Mouse (Mus musculus) midbrain, postnatal 0 days (tissue): ENCODE results near the gene Fer1l5. TPM values are rescaled to one million over a fixed set of nuclear protein-coding genes. Genes with fewer than 3 reads are reported as not detected.
A peak's percentile ranks its signal among the peaks of the same experiment; 100 is the strongest.

Experiments
- ATAC-seq: fragments of 200-750 bp; cut with Nextera tagmentation; 2 replicates; pipeline ENCODE4 v1.8.0; 2017; ENCODE audit warnings: moderate number of reproducible peaks, mild to moderate bottlenecking, moderate TSS enrichment, moderate library complexity; ENCODE audit not compliant: low FRiP score
- DNase-seq: peaks from one replicate; pipeline ENCODE4 v3.0.0-alpha.2; 2015; ENCODE audit warnings: low spot score
- H3K27ac ChIP-seq: fragments of 300-500 bp; sonication (generic); 2 replicates; pipeline ENCODE4 v1.5.1; 2014; ENCODE audit warnings: low read depth, mild to moderate bottlenecking, low read length, mixed read lengths
- H3K27me3 ChIP-seq: fragments of 300-500 bp; sonication (generic); 2 replicates; pipeline ENCODE4 v1.6.1; 2014; ENCODE audit warnings: low read length, control low read depth, mixed read lengths; ENCODE audit not compliant: insufficient read depth
- H3K36me3 ChIP-seq: fragments of 300-500 bp; sonication (generic); 2 replicates; pipeline ENCODE4 v1.6.1; 2014; ENCODE audit warnings: low read length, control low read depth, mixed read lengths; ENCODE audit not compliant: insufficient read depth
- H3K4me1 ChIP-seq: fragments of 300-500 bp; sonication (generic); 2 replicates; pipeline ENCODE4 v1.6.1; 2014; ENCODE audit warnings: mild to moderate bottlenecking, control low read depth, antibody characterized with exemption, low read length, mixed read lengths; ENCODE audit not compliant: insufficient read depth
- H3K4me2 ChIP-seq: fragments of 300-500 bp; sonication (generic); 2 replicates; pipeline ENCODE4 v1.6.1; 2014; ENCODE audit warnings: low read depth, mild to moderate bottlenecking, low read length, mixed read lengths; ENCODE audit not compliant: poor library complexity, severe bottlenecking
- H3K4me3 ChIP-seq: fragments of 300-500 bp; sonication (generic); 2 replicates; pipeline ENCODE4 v1.5.1; 2014; ENCODE audit warnings: low read depth, mild to moderate bottlenecking, low read length, moderate library complexity
- H3K9ac ChIP-seq: fragments of 300-500 bp; sonication (generic); replicated peaks from 2 replicates; pipeline ENCODE4 v1.6.1; 2014; ENCODE audit warnings: mild to moderate bottlenecking, low read length, moderate library complexity, mixed read lengths; ENCODE audit not compliant: poor library complexity, severe bottlenecking
- H3K9me3 ChIP-seq: fragments of 300-500 bp; sonication (generic); 2 replicates; pipeline ENCODE4 v1.6.1; 2016; ENCODE audit warnings: low read length, control low read depth
- CTCF ChIP-seq: IDR thresholded peaks from 2 replicates; pipeline ENCODE4 v1.5.1; 2016; ENCODE audit warnings: antibody characterized with exemption, mild to moderate bottlenecking
- WGBS: fragments of 180-500 bp; shearing (Covaris S2); extraction: QIAGEN DNeasy Blood & Tissue Kit; methylation state at CpG from one replicate; pipeline ENCODE4 v1.1.7; 2014; 5-methylcytosine and 5-hydroxymethylcytosine counted together
- microRNA-seq: library from miRNA; unstranded; fragments of <30 nt; microRNA quantifications from one replicate; pipeline ENCODE4, GENCODE M21; 2016; ENCODE audit warnings: borderline number of aligned reads
- polyA plus RNA-seq: library from polyadenylated mRNA; unstranded; fragments of >200 nt; fragmentation: Nextera tagmentation; extraction: Ambion mirVana; gene quantifications from 2 replicates; pipeline ENCODE4 v1.2.1, GENCODE M21; 2015
- total RNA-seq: library from RNA; depleted of rRNA; stranded (reverse); fragments of >200 nt; gene quantifications from 2 replicates; pipeline ENCODE4 v1.2.3, GENCODE M21; 2014; rRNA removed

Fer1l5 gene
- total and polyA plus RNA-seq, 2 experiments from 2014 or later, result 1.0 TPM; not detected in 1

DNA sequence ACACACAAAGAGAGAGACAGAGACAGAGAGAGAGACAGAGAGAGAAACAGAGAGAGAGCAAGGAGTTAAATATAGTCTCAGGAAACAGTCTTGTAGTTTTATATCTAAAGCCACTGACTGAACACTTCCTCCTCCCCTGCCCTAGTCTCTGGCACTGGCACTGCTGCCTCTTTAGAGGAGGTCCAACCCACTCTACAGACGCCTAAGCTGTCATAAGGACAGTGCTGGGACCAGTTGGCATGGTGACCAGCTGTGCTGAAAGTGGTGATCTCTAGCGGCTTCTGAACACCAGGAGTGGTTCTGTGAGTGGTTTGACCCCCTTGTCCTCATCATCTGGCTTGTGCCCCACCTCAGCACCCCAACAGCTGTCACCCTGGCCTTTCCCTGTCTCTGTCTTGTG, 89.7 kb downstream of the Fer1l5 start:
- ATAC-seq, result no peak

DNA sequence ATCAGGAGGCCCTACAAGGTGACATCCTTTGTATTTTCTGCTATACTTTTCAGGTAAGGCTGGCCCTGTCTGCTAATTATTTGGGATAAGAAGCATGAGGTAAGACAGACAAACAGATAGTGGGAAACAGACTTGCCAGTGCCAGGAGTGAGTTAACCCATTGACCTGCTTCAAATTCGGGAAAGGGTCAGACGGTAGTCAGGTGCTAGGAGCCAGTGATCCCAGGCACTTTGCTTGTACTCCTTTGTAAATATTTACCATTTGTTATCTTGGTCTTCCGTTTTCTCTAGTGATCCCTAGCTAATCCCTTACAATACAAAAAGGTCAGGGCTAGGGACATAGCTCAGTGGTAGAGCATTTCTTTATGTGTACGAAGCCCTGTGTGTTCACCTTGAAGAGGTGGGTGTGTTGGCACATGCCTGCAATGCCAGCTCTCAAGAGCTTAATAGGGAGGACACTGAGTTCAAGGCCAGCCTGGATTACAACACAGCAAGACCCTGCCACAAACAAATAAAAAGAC, 93.6 kb downstream of the Fer1l5 start:
- H3K4me3 ChIP-seq, result no peak overlapping the region
- H3K9me3 ChIP-seq, result no peaks in the 10 kb centered on the region
- WGBS, result 76% methylated on average over 4 of the region's 4 CpGs
- no peaks in the 10 kb centered on the region for H3K4me1 ChIP-seq
- H3K36me3 ChIP-seq, result no peaks in the 10 kb centered on the region
- DNase-seq (no peak), ATAC-seq (no peak)
- no peaks in the 10 kb centered on the region for H3K27me3 ChIP-seq
- H3K9ac ChIP-seq, result no peak overlapping the region
- TF ChIP-seq CTCF, result no peak
- no peak overlapping the region for H3K27ac ChIP-seq
- H3K4me2 ChIP-seq, result no peak overlapping the region

More for the DNA sequence above, 89.7 kb downstream of the Fer1l5 start:
- DNase-seq, result no peak
- no peak for TF ChIP-seq CTCF
- Histone ChIP-seq H3K4me3 (no peak overlapping the region), H3K4me2 (no peak overlapping the region), H3K27me3 (no peaks in the 10 kb centered on the region), H3K4me1 (no peaks in the 10 kb centered on the region), H3K9ac (no peak overlapping the region), H3K9me3 (no peaks in the 10 kb centered on the region), H3K27ac (no peak overlapping the region), H3K36me3 (no peaks in the 10 kb centered on the region)
- WGBS, result 51% methylated on average over 2 of the region's 2 CpGs

DNA sequence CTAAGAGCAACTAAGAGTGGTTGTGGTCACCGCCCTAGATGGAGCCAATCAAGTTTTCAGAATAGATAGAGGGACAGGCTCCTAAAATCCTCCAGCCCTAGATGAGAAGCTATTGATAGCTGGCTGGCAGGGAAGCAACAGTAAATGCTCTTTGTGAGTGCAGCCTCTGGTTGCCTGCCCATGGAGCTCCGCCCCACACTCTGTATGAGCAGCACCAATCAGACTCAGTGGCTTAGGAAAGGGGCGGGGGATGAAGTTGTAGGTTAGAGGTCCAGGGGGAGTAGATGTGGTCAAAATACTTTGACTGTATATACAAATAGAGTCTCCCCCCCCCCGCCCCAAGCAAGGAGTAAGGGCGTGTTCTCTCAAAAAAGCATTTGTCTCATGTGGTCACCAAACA, 95.4 kb downstream of the Fer1l5 start:
- 57% methylated on average over 5 of the region's 5 CpGs for WGBS
- Histone ChIP-seq H3K27ac (no peak overlapping the region), H3K4me1 (0 out of 2 replicates have a peak, but pooled peaks cover 2% of the 10 kb centered on the region), H3K4me3 (no peak overlapping the region), H3K36me3 (no peaks in the 10 kb centered on the region), H3K9me3 (no peaks in the 10 kb centered on the region), H3K4me2 (no peak overlapping the region), H3K9ac (no peak overlapping the region), H3K27me3 (no peaks in the 10 kb centered on the region)
- ATAC-seq (no peak), DNase-seq (no peak)
- TF ChIP-seq CTCF, result no peak

DNA sequence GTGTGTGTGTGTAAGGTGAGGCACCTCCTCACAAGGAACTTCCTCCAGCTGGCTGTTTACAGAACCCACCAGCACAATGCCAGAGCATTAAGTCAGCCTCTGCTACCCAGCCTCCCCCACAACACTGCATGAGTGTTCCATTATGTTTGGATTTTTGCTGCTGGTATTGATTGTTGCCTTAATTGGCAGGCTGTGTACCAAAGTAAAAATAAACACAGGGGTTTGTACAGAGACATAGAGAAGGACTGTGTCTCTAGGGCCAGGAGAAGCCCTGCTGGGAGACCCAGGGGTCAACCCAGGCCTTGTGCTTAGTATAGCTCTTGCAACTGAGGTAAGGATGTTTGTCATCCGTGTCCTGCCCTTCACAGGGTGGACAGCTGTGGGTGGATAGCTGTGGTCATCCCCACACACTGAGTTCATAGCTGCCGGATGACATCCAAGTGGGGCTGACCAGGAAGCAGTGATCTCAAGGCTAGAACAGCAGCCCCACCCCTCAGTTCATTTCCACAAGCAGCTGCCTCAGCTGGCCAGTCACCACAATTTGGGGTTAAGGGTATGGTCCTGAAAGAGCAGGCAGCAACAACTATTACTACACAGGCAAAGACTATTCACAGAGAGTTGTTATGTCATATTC, 97.8 kb downstream of the Fer1l5 start:
- no peak overlapping the region for H3K4me3 ChIP-seq
- TF ChIP-seq CTCF, result no peak
- no peak overlapping the region for H3K4me2 ChIP-seq
- no peak for DNase-seq
- no peaks in the 10 kb centered on the region for H3K36me3 ChIP-seq
- WGBS, result 50% methylated on average over 2 of the region's 2 CpGs
- peaks cover 24% of the 10 kb centered on the region; the same call in 1 of the 2 replicates for H3K4me1 ChIP-seq
- no peak for ATAC-seq
- H3K9me3 ChIP-seq, result no peaks in the 10 kb centered on the region
- H3K27me3 ChIP-seq, result no peaks in the 10 kb centered on the region
- H3K27ac ChIP-seq, result no peak overlapping the region
- H3K9ac ChIP-seq, result no peak overlapping the region

DNA sequence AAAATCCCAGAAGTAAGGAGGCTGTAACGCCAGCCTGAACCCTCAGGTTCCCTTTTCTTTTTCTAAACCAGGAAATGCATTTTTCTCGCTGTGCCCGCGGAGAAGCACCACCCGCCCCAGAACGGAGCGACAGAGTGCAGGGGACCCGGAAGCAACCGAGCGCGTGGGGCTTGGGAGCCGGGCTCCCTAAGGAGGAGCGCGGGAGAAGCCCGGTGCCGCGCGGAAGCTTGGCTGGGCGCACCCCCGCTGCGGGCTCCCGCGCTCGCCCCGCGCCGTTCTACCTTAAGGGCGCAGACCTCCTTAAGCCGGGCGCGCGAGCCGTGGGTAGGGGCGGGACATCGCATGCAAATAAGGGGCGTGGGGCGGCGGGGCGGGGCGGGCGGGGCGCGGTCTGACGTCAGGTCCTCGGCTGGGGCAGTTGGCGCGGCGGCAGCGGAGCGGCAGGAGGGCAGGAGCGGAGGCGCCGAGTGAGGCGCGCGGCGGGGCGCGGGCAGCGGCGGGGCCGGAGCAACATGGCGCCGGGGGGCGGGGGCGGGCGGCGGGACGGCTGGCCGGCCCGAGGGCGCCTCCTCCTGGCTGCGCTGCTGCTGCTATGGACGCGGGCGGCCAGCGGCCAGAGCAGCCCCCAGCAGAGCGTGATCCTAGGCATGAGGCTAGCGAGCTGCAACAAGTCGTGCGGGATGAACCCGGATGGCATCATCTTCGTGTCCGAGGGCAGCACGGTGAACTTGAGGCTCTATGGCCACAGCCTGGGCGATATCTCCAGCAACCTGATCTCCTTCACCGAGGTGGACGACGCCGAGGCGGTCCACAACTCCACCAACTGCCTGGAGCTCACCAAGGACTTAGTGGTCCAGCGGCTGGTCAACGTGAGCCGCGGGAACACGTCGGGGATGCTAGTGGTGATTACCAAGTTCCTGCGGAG, 99.4 kb downstream of the Fer1l5 start, which contains the start of gene Cnnm4:
Gene Cnnm4, plus strand, starts transcription at position 440 of the 925 bp plus-strand sequence.
- Histone ChIP-seq H3K4me1 (peaks cover 30% of the 10 kb centered on the region), H3K9me3 (no peaks in the 10 kb centered on the region), H3K27ac (peak within 1 kb of the TSS; percentile 62), H3K36me3 (no peaks in the 10 kb centered on the region), H3K4me2 (peak within 1 kb of the TSS; percentile 65), H3K4me3 (peak within 1 kb of the TSS; percentile 69), H3K27me3 (no peaks in the 10 kb centered on the region), H3K9ac (peak within 1 kb of the TSS; percentile 71)
- DNase-seq (peak; percentile 82), ATAC-seq (peak; percentile 86)
- WGBS, result under 1% methylated on average over 76 of the region's 98 CpGs
- peak; percentile 42 for TF ChIP-seq CTCF

Small RNA genes within 50 kb of the gene (microRNA-seq; reads per million reads assigned to microRNA genes)
- gene Mir6898, result not detected

Other genes with a start within 250 kb of the Fer1l5 start
- gene Uggt1, start 127.6 kb upstream of the Fer1l5 start, total RNA-seq, result 48.3 and 50.6 TPM in 2 replicates
- 22.1 and 23.8 TPM in 2 replicates for gene Uggt1, start 127.6 kb upstream of the Fer1l5 start, polyA plus RNA-seq
- 0.66 and 1.0 TPM in 2 replicates for gene Neurl3, start 97.6 kb upstream of the Fer1l5 start, total RNA-seq
- 2.3 and 2.4 TPM in 2 replicates for gene Neurl3, start 97.6 kb upstream of the Fer1l5 start, polyA plus RNA-seq
- 3.9 and 5.4 TPM in 2 replicates for gene Arid5a, start 64.6 kb upstream of the Fer1l5 start, total RNA-seq
- 3.1 and 3.4 TPM in 2 replicates for gene Arid5a, start 64.6 kb upstream of the Fer1l5 start, polyA plus RNA-seq
- 62.3 and 67.5 TPM in 2 replicates for gene Kansl3, start 3.1 kb upstream of the Fer1l5 start, total RNA-seq
- gene Kansl3, start 3.1 kb upstream of the Fer1l5 start, polyA plus RNA-seq, result 31.4 and 35.6 TPM in 2 replicates
- 25.9 and 26.4 TPM in 2 replicates for gene Lman2l, start 73.0 kb downstream of the Fer1l5 start, total RNA-seq
- 40.0 and 40.7 TPM in 2 replicates for gene Lman2l, start 73.0 kb downstream of the Fer1l5 start, polyA plus RNA-seq
- gene Cnnm4, start 99.3 kb downstream of the Fer1l5 start, total RNA-seq, result 15.6 and 16.8 TPM in 2 replicates
- gene Cnnm4, start 99.3 kb downstream of the Fer1l5 start, polyA plus RNA-seq, result 10.6 and 11.0 TPM in 2 replicates
- gene Cnnm3, start 139.6 kb downstream of the Fer1l5 start, total RNA-seq, result 32.9 and 40.8 TPM in 2 replicates
- gene Cnnm3, start 139.6 kb downstream of the Fer1l5 start, polyA plus RNA-seq, result 4.3 and 5.2 TPM in 2 replicates
- 9.8 and 11.6 TPM in 2 replicates for gene Ankrd23, start 164.6 kb downstream of the Fer1l5 start, total RNA-seq
- 12.8 and 14.8 TPM in 2 replicates for gene Ankrd23, start 164.6 kb downstream of the Fer1l5 start, polyA plus RNA-seq
- not detected in 2 replicates for gene Gm42417, start 167.1 kb downstream of the Fer1l5 start, total RNA-seq
- gene Gm42417, start 167.1 kb downstream of the Fer1l5 start, polyA plus RNA-seq, result 0.42 and 0.65 TPM in 2 replicates
- gene Ankrd39, start 175.2 kb downstream of the Fer1l5 start, total RNA-seq, result 27.9 and 30.4 TPM in 2 replicates
- 34.3 and 40.9 TPM in 2 replicates for gene Ankrd39, start 175.2 kb downstream of the Fer1l5 start, polyA plus RNA-seq
- 30.0 and 32.7 TPM in 2 replicates for gene Sema4c, start 186.1 kb downstream of the Fer1l5 start, total RNA-seq
- 14.7 and 18.0 TPM in 2 replicates for gene Sema4c, start 186.1 kb downstream of the Fer1l5 start, polyA plus RNA-seq